Mouse (Mus musculus) embryonic fibroblast, embryonic 13.5 days (primary cell): ENCODE data around the gene Nkx3-2.

Source experiments
- CTCF ChIP-seq: IDR thresholded peaks from 2 replicates; pipeline ENCODE4 v1.5.1; 2011; ENCODE audit warnings: mild to moderate bottlenecking, control low read depth, low read length, moderate library complexity, borderline replicate concordance; ENCODE audit not compliant: insufficient read depth
- POLR2A ChIP-seq: IDR thresholded peaks from 2 replicates; pipeline ENCODE4 v1.6.1; 2011; ENCODE audit warnings: low read depth, mild to moderate bottlenecking, control low read depth, low read length, moderate library complexity

GRCm38 (mm10) chr5:41744898-41745780 lies 19.2 kb downstream of the Nkx3-2 start:
- TF ChIP-seq POLR2A, result no peak
- no peak for TF ChIP-seq CTCF
